Mouse (Mus musculus): ENCODE measurements around the gene Rtl3. TPM values are rescaled to one million over a fixed set of nuclear protein-coding genes. Genes with fewer than 3 reads are reported as not detected.

Rtl3 gene
- polyA plus RNA-seq (2014; fragmentation: Illumina TruSeq; extraction: RNeasy Lipid Tissue Mini Kit (QIAGEN cat#74804); ENCODE audit: low read depth, low replicate concordance), result 1.6 TPM

GRCm38 (mm10) chrX:106840409-106840808 is at the start of gene Rtl3:
Gene Rtl3, minus strand, starts transcription at chrX:106840644.

Other genes starting within 250 kb of the Rtl3 start
- 3.7 TPM for gene Cysltr1, start 237.0 kb downstream of the Rtl3 start, polyA plus RNA-seq (2014; fragmentation: Illumina TruSeq; extraction: RNeasy Lipid Tissue Mini Kit (QIAGEN cat#74804); ENCODE audit: low read depth, low replicate concordance)
- 1.6 TPM for gene Lpar4, start 80.0 kb upstream of the Rtl3 start, polyA plus RNA-seq (2014; fragmentation: Illumina TruSeq; extraction: RNeasy Lipid Tissue Mini Kit (QIAGEN cat#74804); ENCODE audit: low read depth, low replicate concordance)
- 0.77 TPM for gene P2ry10, start 247.8 kb upstream of the Rtl3 start, polyA plus RNA-seq (2014; fragmentation: Illumina TruSeq; extraction: RNeasy Lipid Tissue Mini Kit (QIAGEN cat#74804); ENCODE audit: low read depth, low replicate concordance)

All from adipose tissue, adult 10 weeks (tissue).